10 mouse cellular contexts compared by ENCODE assay signal in genomic region chr11:33772615-33773141, GRCm38 (mm10).
A peak's percentile ranks its signal among the peaks of the same experiment; 100 is the strongest.
DNase-seq lines count a peak whose midpoint lies in the region; TF ChIP-seq lines count a peak whose summit lies in the region.
"Had no signal": no experiment of that assay in that cellular context is flagged by ENCODE, and none has a peak within 500 bp of the region (broad histone marks: within the 10 kb centered on the region; RNA-seq: fewer than 3 reads in every experiment).

No protein-coding gene starts in this region.

- DNase-seq in right cerebral cortex, adult 18-20 months, result peak; percentile 15
- no peak for DNase-seq in right cerebral cortex, postnatal 25 days
- peak; percentile 47 to 59 for DNase-seq in cerebellum, postnatal 14 days
- DNase-seq in layer of hippocampus, adult 2 months (ENCODE audit: low spot score in 2 of 2), result peak; percentile 46 to 76
- peak; percentile 40 for DNase-seq in telencephalon, adult 2 months (ENCODE audit: low read depth, low spot score)
- no peak for DNase-seq in adrenal gland, postnatal 36 days
- no peak for DNase-seq in adrenal gland, postnatal 4 days (ENCODE audit: low spot score in 2 of 2)

- no peak overlapping the region for H3K4me3 ChIP-seq in layer of hippocampus, adult 2 months
- H3K4me3 ChIP-seq: heart, embryonic 13.5 days; intestine, embryonic 15.5 days; limb, embryonic 15.5 days had no signal

- no peak for TF ChIP-seq CTCF in layer of hippocampus, adult 2 months (conservative IDR thresholded peaks at IDR 0.05)

- no peak overlapping the region for H3K27ac ChIP-seq in layer of hippocampus, adult 2 months
- H3K27ac ChIP-seq: heart, embryonic 13.5 days; intestine, embryonic 15.5 days; limb, embryonic 15.5 days had no signal

Comparison
In these comparisons a context has a peak if more than half of its experiments do, and no peak if none do; other contexts are left out.
1. DNase-seq: peak in right cerebral cortex, adult 18-20 months (single experiment), cerebellum, postnatal 14 days (2 of 2), layer of hippocampus, adult 2 months (2 of 2) and telencephalon, adult 2 months (single experiment); none in right cerebral cortex, postnatal 25 days (single experiment), adrenal gland, postnatal 36 days (0 of 2) and adrenal gland, postnatal 4 days (0 of 2).